Mouse (Mus musculus) E14TG2a.4 (cell line): ENCODE measurements around the gene Shank2.

Experiments
- H3K27me3 ChIP-seq: 2 replicates; pipeline ENCODE4 v1.6.1; 2014; ENCODE audit warnings: low read length, control low read depth; ENCODE audit not compliant: insufficient read depth
- H3K36me3 ChIP-seq: 2 replicates; pipeline ENCODE4 v1.6.1; 2014; ENCODE audit warnings: low read length, control low read depth; ENCODE audit not compliant: insufficient read depth
- H3K4me1 ChIP-seq: replicated peaks from 2 replicates; pipeline ENCODE4 v1.6.1; 2014; ENCODE audit warnings: low read depth, low read length, control low read depth
- H3K4me3 ChIP-seq: replicated peaks from 2 replicates; pipeline ENCODE4 v1.5.1; 2014; ENCODE audit warnings: mild to moderate bottlenecking, low read length
- H3K9me3 ChIP-seq: 2 replicates; pipeline ENCODE4 v1.6.1; 2014; ENCODE audit warnings: low read length, control low read depth
- CTCF ChIP-seq: conservative IDR thresholded peaks from 2 replicates; pipeline ENCODE4 v1.5.1; 2014; ENCODE audit warnings: low read length
- NANOG ChIP-seq: IDR thresholded peaks from 2 replicates; pipeline ENCODE4 v1.6.1; 2014; ENCODE audit warnings: borderline replicate concordance, low read length, mixed read lengths
- POU5F1 ChIP-seq: IDR thresholded peaks from 2 replicates; pipeline ENCODE4 v1.6.1; 2014; ENCODE audit warnings: low read length, borderline replicate concordance

Gene Shank2

DNA sequence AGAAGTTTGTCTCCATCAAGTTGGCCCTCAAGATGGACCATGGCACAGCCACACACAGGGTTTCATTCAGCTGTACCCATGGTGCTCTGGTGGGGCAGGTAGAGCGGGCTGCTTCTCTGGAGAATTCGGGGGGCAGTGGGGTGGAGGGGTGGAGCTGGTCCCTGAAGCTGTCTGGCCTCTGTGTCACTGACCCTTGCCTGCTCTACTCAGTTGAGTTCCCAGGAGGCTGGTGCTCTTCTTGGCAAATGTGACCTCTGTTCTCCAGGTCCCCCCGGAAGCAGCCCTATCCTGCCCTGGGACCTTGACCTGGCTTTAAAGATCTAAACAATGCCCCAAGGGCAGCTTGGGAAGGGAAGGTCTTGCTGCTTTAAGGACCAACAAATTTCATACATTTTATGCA is 20.1 kb downstream of the Shank2 start:
- H3K27me3 ChIP-seq = peaks cover 3% of the 10 kb centered on the region; the same call in 1 of the 2 replicates
- H3K36me3 ChIP-seq = no peaks in the 10 kb centered on the region
- no peak overlapping the region for H3K4me3 ChIP-seq
- no peaks in the 10 kb centered on the region for H3K4me1 ChIP-seq
- no peaks in the 10 kb centered on the region for H3K9me3 ChIP-seq
- TF ChIP-seq CTCF (no peak), POU5F1 (no peak), NANOG (no peak)

DNA sequence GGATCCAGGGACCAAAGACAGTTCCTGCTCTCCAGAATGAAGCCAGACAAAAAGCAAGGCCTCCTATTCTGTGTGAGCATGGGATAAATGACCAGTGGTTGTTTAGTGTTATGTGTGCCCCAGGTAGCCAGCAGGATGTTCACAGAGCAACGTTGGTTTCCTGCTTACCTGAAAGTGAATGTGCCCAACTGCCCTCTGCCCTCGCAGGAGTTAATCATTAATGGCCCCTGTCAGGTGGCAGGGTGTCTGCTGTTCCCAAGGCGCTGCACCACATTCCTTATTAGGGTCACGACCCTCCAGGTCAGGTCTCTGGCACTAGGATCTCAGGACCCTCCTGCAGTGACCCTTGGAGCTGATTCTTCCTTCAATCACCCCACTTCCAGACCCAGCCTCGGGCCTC is 21.0 kb downstream of the Shank2 start:
- H3K4me3 ChIP-seq = no peak overlapping the region
- H3K9me3 ChIP-seq = no peaks in the 10 kb centered on the region
- H3K27me3 ChIP-seq = peaks cover 3% of the 10 kb centered on the region; the same call in 1 of the 2 replicates
- H3K36me3 ChIP-seq = no peaks in the 10 kb centered on the region
- TF ChIP-seq POU5F1 = no peak
- TF ChIP-seq CTCF = no peak
- no peak for TF ChIP-seq NANOG
- H3K4me1 ChIP-seq = no peaks in the 10 kb centered on the region

DNA sequence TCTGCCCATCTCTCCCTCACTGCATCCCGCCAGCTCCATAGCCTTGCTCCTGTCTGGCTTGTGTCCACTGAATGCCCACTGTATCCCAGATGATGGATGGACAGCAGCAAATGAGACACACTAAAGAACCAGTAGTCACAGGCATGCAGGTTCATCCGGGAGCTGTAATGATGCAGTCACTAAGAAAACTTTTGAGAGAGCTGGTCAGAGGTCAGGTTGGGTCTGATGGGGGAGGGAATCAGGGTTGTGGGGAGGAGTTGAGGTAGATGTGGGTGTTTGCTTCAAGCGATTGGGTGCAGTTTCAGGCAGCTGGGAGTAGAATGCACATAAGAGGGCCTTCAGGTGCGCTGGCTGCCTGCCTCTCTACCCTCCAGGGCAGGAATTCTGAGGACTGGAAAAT is 21.8 kb downstream of the Shank2 start:
- no peaks in the 10 kb centered on the region for H3K4me1 ChIP-seq
- H3K9me3 ChIP-seq = no peaks in the 10 kb centered on the region
- no peak overlapping the region for H3K4me3 ChIP-seq
- peaks cover 3% of the 10 kb centered on the region; the same call in 1 of the 2 replicates for H3K27me3 ChIP-seq
- TF ChIP-seq POU5F1 (no peak), CTCF (no peak), NANOG (no peak)
- H3K36me3 ChIP-seq = no peaks in the 10 kb centered on the region

DNA sequence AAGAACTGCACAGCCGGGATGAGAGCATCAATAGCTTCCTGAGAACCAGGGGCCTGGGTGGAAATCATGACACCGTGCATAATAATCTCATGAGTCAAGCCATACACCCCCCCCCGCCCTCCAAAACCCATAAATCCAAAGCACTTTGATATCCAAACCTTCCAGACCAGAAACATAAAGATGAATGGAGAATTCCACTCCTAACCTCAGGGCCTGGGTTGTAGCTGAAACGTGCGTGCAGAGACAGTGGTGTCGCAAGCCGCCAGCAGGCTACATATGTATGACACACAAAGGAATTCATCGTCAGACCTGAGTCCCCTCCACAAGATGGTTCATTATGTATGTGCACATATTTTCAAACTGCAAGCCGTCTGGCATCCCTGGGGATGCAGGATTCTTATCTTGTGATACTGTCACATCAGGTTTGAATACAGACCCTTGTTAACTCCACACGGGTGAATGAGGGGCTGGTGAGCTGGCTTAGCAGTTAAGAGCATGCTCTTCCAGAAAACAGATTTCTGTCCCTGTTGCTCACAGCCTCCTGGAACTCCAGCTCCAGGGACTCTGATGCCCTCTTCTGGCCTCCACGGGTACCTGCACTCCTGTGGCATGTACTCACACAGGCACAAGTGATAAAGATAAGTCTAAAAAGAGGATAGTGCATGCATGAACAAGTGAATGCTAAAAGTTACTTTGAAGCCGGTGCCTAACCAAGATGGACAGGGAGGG is 24.5 kb downstream of the Shank2 start:
- Histone ChIP-seq H3K36me3 (no peaks in the 10 kb centered on the region), H3K4me3 (no peak overlapping the region), H3K9me3 (no peaks in the 10 kb centered on the region), H3K27me3 (peaks cover 3% of the 10 kb centered on the region; the same call in 1 of the 2 replicates), H3K4me1 (no peaks in the 10 kb centered on the region)
- TF ChIP-seq NANOG (no peak), POU5F1 (no peak), CTCF (peak; percentile 44)

DNA sequence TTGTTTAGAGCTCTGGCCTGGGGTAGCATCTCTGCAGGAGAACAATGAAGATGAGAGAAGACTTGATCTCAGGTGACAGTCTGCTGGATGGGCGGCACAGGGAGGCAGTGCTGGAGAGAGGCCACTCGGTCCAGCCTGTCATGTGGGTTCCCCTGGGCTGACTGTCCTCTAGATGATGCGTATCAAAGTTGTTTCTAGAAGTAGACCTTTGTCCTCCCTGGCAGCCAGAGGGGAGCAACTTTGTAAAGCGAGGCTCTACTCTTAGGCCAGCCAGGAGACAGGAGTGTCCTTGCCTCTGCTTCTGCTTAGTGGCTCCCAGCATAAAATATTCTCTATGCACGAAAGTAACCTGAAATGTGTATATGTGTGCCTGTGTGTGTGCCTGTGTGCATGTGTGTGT is 27.5 kb downstream of the Shank2 start:
- H3K4me1 ChIP-seq = no peaks in the 10 kb centered on the region
- no peak overlapping the region for H3K4me3 ChIP-seq
- TF ChIP-seq CTCF (no peak), NANOG (no peak), POU5F1 (no peak)
- no peaks in the 10 kb centered on the region for H3K9me3 ChIP-seq
- no peaks in the 10 kb centered on the region for H3K36me3 ChIP-seq
- H3K27me3 ChIP-seq = no peaks in the 10 kb centered on the region; the same call in 1 of the 2 replicates

DNA sequence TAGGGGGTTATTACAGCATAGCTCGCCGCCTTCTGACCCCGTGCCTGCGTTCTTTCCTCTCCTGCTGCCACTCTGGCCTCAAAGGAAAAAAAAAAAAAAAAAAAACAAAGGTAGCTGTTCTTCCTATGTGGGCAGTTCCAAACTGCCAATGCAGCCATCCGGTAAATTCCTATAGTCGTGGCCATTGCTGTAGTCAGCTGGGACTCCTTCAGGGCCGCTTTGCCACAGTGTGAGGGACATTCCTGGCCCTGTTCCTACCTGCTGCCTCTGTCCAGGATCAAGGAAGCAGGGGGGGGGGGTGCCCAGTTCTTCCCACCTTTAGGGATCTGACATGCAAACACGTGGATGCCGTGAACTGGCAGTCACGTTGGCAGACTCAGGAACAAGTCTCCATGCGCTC is 29.1 kb downstream of the Shank2 start:
- H3K27me3 ChIP-seq = no peaks in the 10 kb centered on the region; the same call in 1 of the 2 replicates

DNA sequence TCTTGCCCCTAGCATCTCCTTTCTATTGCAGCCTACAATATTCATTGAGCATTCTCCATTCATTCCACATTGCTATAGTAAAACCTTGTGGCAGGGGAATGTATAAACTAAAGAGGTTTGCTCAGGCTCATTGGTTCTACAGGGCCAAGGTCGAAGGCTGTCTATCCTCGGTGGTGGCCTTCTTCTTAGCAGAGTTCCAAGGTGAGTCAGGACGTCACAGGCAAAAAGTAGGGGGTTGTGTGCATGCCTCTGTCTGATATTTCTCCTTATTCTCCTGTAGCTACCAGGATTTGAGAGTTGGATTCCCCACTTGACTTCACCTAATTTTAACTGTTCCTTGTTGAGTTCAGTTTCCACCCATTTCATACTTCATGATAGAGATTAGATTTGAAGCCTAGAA is 29.9 kb downstream of the Shank2 start:
- Histone ChIP-seq H3K36me3 (no peaks in the 10 kb centered on the region), H3K4me1 (peaks cover 6% of the 10 kb centered on the region; the same call in 1 of the 2 replicates), H3K9me3 (no peaks in the 10 kb centered on the region), H3K4me3 (no peak overlapping the region), H3K27me3 (no peaks in the 10 kb centered on the region; the same call in 1 of the 2 replicates)
- TF ChIP-seq NANOG (no peak), POU5F1 (no peak), CTCF (no peak)

More for the DNA sequence above, 29.1 kb downstream of the Shank2 start:
- Histone ChIP-seq H3K4me1 (no peaks in the 10 kb centered on the region), H3K4me3 (no peak overlapping the region), H3K9me3 (no peaks in the 10 kb centered on the region), H3K36me3 (no peaks in the 10 kb centered on the region)
- no peak for TF ChIP-seq NANOG
- no peak for TF ChIP-seq CTCF
- no peak for TF ChIP-seq POU5F1

DNA sequence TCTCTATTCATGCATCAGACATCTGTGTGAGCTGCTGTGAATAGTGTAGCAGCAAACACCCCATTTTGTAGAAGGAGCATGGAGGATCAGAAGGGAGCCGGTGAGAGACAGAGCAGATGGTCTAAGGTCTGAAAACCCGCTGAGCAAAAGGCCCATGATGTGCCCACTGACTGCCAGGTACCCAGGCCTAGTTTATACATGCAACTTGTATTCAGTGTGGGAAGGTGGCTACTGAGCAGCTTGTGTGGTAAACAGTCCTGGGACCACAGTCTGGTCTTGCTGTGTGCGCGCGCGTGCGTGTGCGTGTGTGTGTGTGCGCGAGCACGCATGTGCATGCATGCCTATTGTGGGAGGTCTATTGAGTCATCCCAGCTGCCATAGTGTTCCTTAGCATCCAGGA is 35.8 kb downstream of the Shank2 start:
- H3K4me1 ChIP-seq = peaks cover 6% of the 10 kb centered on the region; the same call in 1 of the 2 replicates
- H3K27me3 ChIP-seq = peaks cover 4% of the 10 kb centered on the region; the same call in 1 of the 2 replicates
- no peak for TF ChIP-seq NANOG
- no peak for TF ChIP-seq POU5F1
- TF ChIP-seq CTCF = no peak

More for the DNA sequence above, 35.8 kb downstream of the Shank2 start:
- Histone ChIP-seq H3K36me3 (no peaks in the 10 kb centered on the region), H3K9me3 (no peaks in the 10 kb centered on the region), H3K4me3 (no peak overlapping the region)
